Mouse (Mus musculus): ENCODE measurements around the gene Duoxa2. TPM values are rescaled to one million over a fixed set of nuclear protein-coding genes. Genes with fewer than 3 reads are reported as not detected.

The Duoxa2 gene
- polyA plus RNA-seq (2015; fragmentation: Nextera tagmentation; extraction: Ambion mirVana): not detected in 2 replicates

GRCm38 (mm10) chr2:122298596-122299490, at the start of gene Duoxa2:
Gene Duoxa2 (plus strand): TSS chr2:122298900.

GRCm38 (mm10) chr2:122298096-122298499, 602 bp upstream of the Duoxa2 start, which contains the start of gene Duox2:
Gene Duox2 (minus strand): TSS chr2:122298449.

GRCm38 (mm10) chr2:122313536-122313935, 14.8 kb downstream of the Duoxa2 start, which contains the start of gene Duoxa1:
Gene Duoxa1 (minus strand): TSS chr2:122313730.

GRCm38 (mm10) chr2:122315372-122315771, 16.7 kb downstream of the Duoxa2 start, which contains the start of gene Duox1:
Gene Duox1 (plus strand): TSS chr2:122315672.

Other genes starting within 250 kb of the Duoxa2 start
- gene Spg11, start 180.5 kb upstream of the Duoxa2 start, polyA plus RNA-seq (2015; fragmentation: Nextera tagmentation; extraction: Ambion mirVana): 4.4 and 4.7 TPM in 2 replicates
- 554 and 584 TPM in 2 replicates for gene B2m, start 151.2 kb upstream of the Duoxa2 start, polyA plus RNA-seq (2015; fragmentation: Nextera tagmentation; extraction: Ambion mirVana)
- gene Trim69, start 138.2 kb upstream of the Duoxa2 start, polyA plus RNA-seq (2015; fragmentation: Nextera tagmentation; extraction: Ambion mirVana): 0.07 TPM in 1 of 2 replicates, not detected in the other
- gene Patl2, start 112.7 kb upstream of the Duoxa2 start, polyA plus RNA-seq (2015; fragmentation: Nextera tagmentation; extraction: Ambion mirVana): not detected in 2 replicates
- not detected in 2 replicates for gene Terb2, start 112.6 kb upstream of the Duoxa2 start, polyA plus RNA-seq (2015; fragmentation: Nextera tagmentation; extraction: Ambion mirVana)
- gene Sord, start 64.2 kb upstream of the Duoxa2 start, polyA plus RNA-seq (2015; fragmentation: Nextera tagmentation; extraction: Ambion mirVana): 18.4 and 18.6 TPM in 2 replicates
- gene Duox2, start 451 bp upstream of the Duoxa2 start, polyA plus RNA-seq (2015; fragmentation: Nextera tagmentation; extraction: Ambion mirVana): 0.02 and 0.06 TPM in 2 replicates
- 5.4 and 7.0 TPM in 2 replicates for gene Duoxa1, start 14.8 kb downstream of the Duoxa2 start, polyA plus RNA-seq (2015; fragmentation: Nextera tagmentation; extraction: Ambion mirVana)
- 1.1 TPM in 2 replicates for gene Duox1, start 16.8 kb downstream of the Duoxa2 start, polyA plus RNA-seq (2015; fragmentation: Nextera tagmentation; extraction: Ambion mirVana)
- 0.57 and 1.3 TPM in 2 replicates for gene Shf, start 70.3 kb downstream of the Duoxa2 start, polyA plus RNA-seq (2015; fragmentation: Nextera tagmentation; extraction: Ambion mirVana)
- 0.95 and 1.5 TPM in 2 replicates for gene Slc28a2, start 127.6 kb downstream of the Duoxa2 start, polyA plus RNA-seq (2015; fragmentation: Nextera tagmentation; extraction: Ambion mirVana)
- not detected in 2 replicates for gene Gm14085, start 186.0 kb downstream of the Duoxa2 start, polyA plus RNA-seq (2015; fragmentation: Nextera tagmentation; extraction: Ambion mirVana)

All from urinary bladder, postnatal 0 days (tissue).